Mouse (Mus musculus): ENCODE data around the gene Myadml2. TPM values are rescaled to one million over a fixed set of nuclear protein-coding genes. Genes with fewer than 3 reads are reported as not detected.
A peak's percentile ranks its signal among the peaks of the same experiment; 100 is the strongest.

Gene Myadml2
- total and polyA plus RNA-seq, 3 experiments: 0.68 TPM; not detected in 2

DNA sequence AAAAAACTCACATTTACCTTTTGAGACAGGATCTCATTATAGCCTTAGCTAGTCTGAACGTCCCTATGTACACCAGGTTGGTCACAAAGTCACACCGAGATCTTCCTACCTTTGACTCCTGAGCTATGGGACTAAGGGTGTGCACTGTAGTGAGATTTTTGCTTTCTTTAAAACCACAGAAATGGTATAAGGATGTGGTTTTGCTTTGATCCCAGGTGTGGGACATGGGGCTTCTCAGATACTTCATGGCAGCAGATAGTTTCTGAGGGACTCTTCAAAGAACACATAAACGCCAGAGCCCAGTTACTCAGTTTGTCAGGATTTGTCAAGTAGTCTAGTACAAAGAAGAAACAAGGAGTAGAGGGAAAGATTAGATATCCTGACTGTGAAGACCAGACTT, 47.2 kb downstream of the Myadml2 start:
- peaks cover 41 to 70% of the 10 kb centered on the region in 2 experiments for H3K36me3 ChIP-seq (replicated peaks in 1 of 2; ENCODE audit: control insufficient read depth in 1 of 2, insufficient read depth in 1 of 2, low read length in 1 of 2)
- no peak overlapping the region for H3K4me3 ChIP-seq (replicated peaks in 1 of 3; ENCODE audit: low read depth in 2 of 3, low read length in 2 of 3, poor library complexity in 1 of 3)
- H3K27me3 ChIP-seq (replicated peaks): no peaks in the 10 kb centered on the region
- dilution Hi-C loops (cut with MboI; ENCODE audit: extremely low pct_ligation_motif_present, extremely low pct_unique_long_range_greater_than_20kb, low sequenced_read_pairs) (no loop called here), in situ Hi-C loops (cut with MboI; ENCODE audit: low pct_ligation_motif_present, low pct_unique_long_range_greater_than_20kb, low sequenced_read_pairs) (no loop called here)
- H3K9ac ChIP-seq (ENCODE audit: insufficient read depth, low read depth): no peak overlapping the region
- H3K4me2 ChIP-seq (ENCODE audit: insufficient read depth, low read depth, poor library complexity, severe bottlenecking): 0 out of 2 replicates have a peak overlapping the region, but pooled peaks have one; percentile 4
- peaks cover 35% of the 10 kb centered on the region for H3K79me2 ChIP-seq (replicated peaks; ENCODE audit: control insufficient read depth, extremely low read depth, insufficient read depth, poor library complexity, severe bottlenecking)
- H3K4me1 ChIP-seq (ENCODE audit: control insufficient read depth in 1 of 2, insufficient read depth in 2 of 2): peaks cover 8 to 37% of the 10 kb centered on the region in 2 experiments
- H3K27ac ChIP-seq (ENCODE audit: insufficient read depth, low read depth): no peak overlapping the region
- TF ChIP-seq GABPA (IDR thresholded peaks at IDR 0.05; ENCODE audit: insufficient replicate concordance, low read depth, low read length) (no peak), ZMIZ1 (IDR thresholded peaks at IDR 0.05; ENCODE audit: low read depth, low read length) (no peak), MXI1 (IDR thresholded peaks at IDR 0.05; ENCODE audit: low read depth, low read length) (no peak), NRF1 (IDR thresholded peaks at IDR 0.05; ENCODE audit: low read depth, low read length) (no peak), MEF2A (IDR thresholded peaks at IDR 0.05; ENCODE audit: borderline replicate concordance, low read depth, low read length) (no peak), RCOR1 (conservative IDR thresholded peaks at IDR 0.05; ENCODE audit: low read depth, low read length) (no peak), USF1 (IDR thresholded peaks at IDR 0.05; ENCODE audit: low read depth, low read length) (no peak), HCFC1 (IDR thresholded peaks at IDR 0.05; ENCODE audit: low read depth, low read length) (no peak), POLR2AphosphoS2 (IDR thresholded peaks at IDR 0.05; ENCODE audit: low read depth, low read length) (no peak)
- no peak for DNase-seq (ENCODE audit: extremely low read depth)
- no peaks in the 10 kb centered on the region for H3K9me3 ChIP-seq (replicated peaks; ENCODE audit: low read length)

DNA sequence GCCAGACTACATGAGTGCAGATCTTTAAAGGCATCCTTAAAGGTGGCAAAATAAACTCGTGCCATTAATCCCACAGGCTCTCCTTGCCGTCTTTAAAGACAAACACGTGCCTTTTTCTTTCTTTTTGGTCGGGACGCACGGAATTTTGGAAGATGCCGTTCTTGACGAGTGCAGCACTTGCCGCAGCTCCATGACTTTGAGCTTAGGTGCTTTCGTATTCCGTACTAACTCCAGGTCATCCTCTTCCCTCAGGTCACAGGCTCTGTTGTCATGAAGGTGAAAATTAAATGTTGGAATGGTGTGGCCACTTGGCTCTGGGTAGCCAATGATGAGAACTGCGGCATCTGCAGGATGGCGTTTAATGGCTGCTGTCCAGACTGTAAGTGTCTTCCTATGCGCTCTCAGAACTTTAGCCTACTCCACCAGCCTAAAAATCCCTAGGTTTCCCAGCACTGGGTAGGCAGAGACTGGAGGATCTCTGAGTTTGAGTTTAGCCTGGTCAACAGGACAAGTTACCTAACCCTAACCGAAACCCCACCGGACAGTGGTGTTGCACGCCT, 48.9 kb downstream of the Myadml2 start:
- H3K4me3 ChIP-seq (replicated peaks in 1 of 3; ENCODE audit: low read depth in 2 of 3, low read length in 2 of 3, poor library complexity in 1 of 3): peak overlapping the region; percentile 55 to 88 (median 70)
- dilution Hi-C loops (cut with MboI; ENCODE audit: extremely low pct_ligation_motif_present, extremely low pct_unique_long_range_greater_than_20kb, low sequenced_read_pairs): no loop called here
- H3K36me3 ChIP-seq (replicated peaks in 1 of 2; ENCODE audit: control insufficient read depth in 1 of 2, insufficient read depth in 1 of 2, low read length in 1 of 2): peaks cover 41 to 68% of the 10 kb centered on the region in 2 experiments
- DNase-seq (ENCODE audit: extremely low read depth): no peak
- H3K27me3 ChIP-seq (replicated peaks): no peaks in the 10 kb centered on the region
- no peak overlapping the region for H3K27ac ChIP-seq (ENCODE audit: insufficient read depth, low read depth)
- H3K4me1 ChIP-seq (ENCODE audit: control insufficient read depth in 1 of 2, insufficient read depth in 2 of 2): peaks cover 8 to 50% of the 10 kb centered on the region in 2 experiments
- in situ Hi-C loops (cut with MboI; ENCODE audit: low pct_ligation_motif_present, low pct_unique_long_range_greater_than_20kb, low sequenced_read_pairs): no loop called here
- TF ChIP-seq SIN3A (IDR thresholded peaks at IDR 0.05; ENCODE audit: low read length) (0 out of 2 replicates have a peak, but pooled peaks have one; percentile 5), ZC3H11A (IDR thresholded peaks at IDR 0.05; ENCODE audit: low read depth, low read length) (no peak)
- H3K79me2 ChIP-seq (replicated peaks; ENCODE audit: control insufficient read depth, extremely low read depth, insufficient read depth, poor library complexity, severe bottlenecking): peaks cover 50% of the 10 kb centered on the region
- peak overlapping the region; percentile 74 for H3K4me2 ChIP-seq (ENCODE audit: insufficient read depth, low read depth, poor library complexity, severe bottlenecking)
- no peaks in the 10 kb centered on the region for H3K9me3 ChIP-seq (replicated peaks; ENCODE audit: low read length)
- H3K9ac ChIP-seq (ENCODE audit: insufficient read depth, low read depth): peak overlapping the region; percentile 76
